Mouse (Mus musculus): Measurements from ENCODE around the gene Rab26.

DNA sequence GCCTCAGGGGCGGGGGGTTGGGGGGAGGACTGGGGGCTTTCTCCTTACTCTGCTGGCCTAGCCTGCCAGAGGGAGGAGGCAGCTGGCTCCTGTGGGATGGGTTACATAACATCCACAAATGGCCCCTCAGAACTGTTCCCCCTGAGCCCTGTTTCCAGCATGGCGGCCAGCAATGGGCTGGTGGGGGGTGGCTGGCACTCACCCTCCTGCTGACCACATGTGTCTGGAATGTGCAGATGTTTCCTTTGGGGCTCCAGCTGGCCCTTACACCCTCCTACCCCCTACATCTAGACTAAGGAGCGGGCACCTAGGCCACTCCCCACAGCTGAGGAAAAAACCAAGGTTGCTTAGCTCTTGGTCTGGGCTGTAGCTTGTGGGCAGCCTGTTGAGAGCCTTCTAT is 25.1 kb upstream of the Rab26 start:
- no peak for TF ChIP-seq MYOG (IDR thresholded peaks at IDR 0.05; ENCODE audit: control insufficient read depth, extremely low read depth, insufficient read length)
- TF ChIP-seq CTCF (IDR thresholded peaks at IDR 0.05; ENCODE audit: control insufficient read depth, insufficient read depth, insufficient read length), result no peak
- TF ChIP-seq CEBPB (IDR thresholded peaks at IDR 0.05; ENCODE audit: low read depth), result no peak
- no peak for TF ChIP-seq MAX (IDR thresholded peaks at IDR 0.05)

Measured in C2C12 (cell line).